Mouse (Mus musculus) telencephalon, adult 2 months (tissue): ENCODE data around the gene Espn.

Experiments used
- DNase-seq: peaks from one replicate; pipeline ENCODE4 v3.0.0-alpha.2; 2011; ENCODE audit warnings: low read depth, low spot score

Espn gene

GRCm38 (mm10) chr4:152070494-152071396, 81.4 kb downstream of the Espn start:
- no peak for DNase-seq
